Mouse (Mus musculus) MEL (cell line): ENCODE measurements around the gene Tbc1d5. TPM values are rescaled to one million over a fixed set of nuclear protein-coding genes. Genes with fewer than 3 reads are reported as not detected.

Source experiments
- DNase-seq: peaks from one replicate; pipeline ENCODE4 v3.0.0; 2011; ENCODE audit warnings: low read depth, low spot score
- H3K27ac ChIP-seq: 2 replicates; pipeline ENCODE4 v1.5.1; 2012; ENCODE audit warnings: low read depth, mild to moderate bottlenecking, control low read depth, low read length, moderate library complexity; ENCODE audit not compliant: control insufficient read depth
- H3K27me3 ChIP-seq, 2 experiments: fragments of 150-350 bp in 1 of 2; sonication (generic) in 1 of 2; 2 replicates each; pipeline ENCODE4 v1.6.1; 2012; ENCODE audit warnings: low read length in 2 of 2, mild to moderate bottlenecking in 2 of 2, improper control_type of control experiment in 1 of 2, moderate library complexity in 1 of 2; ENCODE audit not compliant: insufficient read depth in 2 of 2, control insufficient read depth in 1 of 2
- H3K36me3 ChIP-seq, 2 experiments: 2 replicates each; pipeline ENCODE4 v1.6.1; 2012 to 2014; ENCODE audit warnings: low read length in 2 of 2, improper control_type of control experiment in 1 of 2, inconsistent platforms in 1 of 2, mild to moderate bottlenecking in 1 of 2; ENCODE audit not compliant: insufficient read depth in 2 of 2, control insufficient read depth in 1 of 2
- H3K4me1 ChIP-seq, 2 experiments: fragments of 150-350 bp in 1 of 2; sonication (generic) in 1 of 2; 2 replicates each; pipeline ENCODE4 v1.6.1; 2012; ENCODE audit warnings: low read length in 2 of 2, improper control_type of control experiment in 1 of 2, mild to moderate bottlenecking in 1 of 2; ENCODE audit not compliant: insufficient read depth in 2 of 2, control insufficient read depth in 1 of 2
- H3K4me3 ChIP-seq, 2 experiments: fragments of 150-350 bp in 1 of 2; sonication (generic) in 1 of 2; 2 replicates each; pipeline ENCODE4 v1.5.1; 2012; ENCODE audit warnings: low read depth in 2 of 2, low read length in 2 of 2, mild to moderate bottlenecking in 2 of 2, moderate library complexity in 2 of 2, control low read depth in 1 of 2, improper control_type of control experiment in 1 of 2; ENCODE audit not compliant: control insufficient read depth in 1 of 2, insufficient read depth in 1 of 2
- H3K79me2 ChIP-seq: 2 replicates; pipeline ENCODE4 v1.6.1; 2012; ENCODE audit warnings: mild to moderate bottlenecking, low read length, moderate library complexity; ENCODE audit not compliant: control insufficient read depth, poor library complexity, insufficient read depth
- H3K9ac ChIP-seq: 2 replicates; pipeline ENCODE4 v1.6.1; 2012; ENCODE audit warnings: low read depth, mild to moderate bottlenecking, control low read depth, low read length, moderate library complexity; ENCODE audit not compliant: control insufficient read depth, poor library complexity, severe bottlenecking
- H3K9me3 ChIP-seq: fragments of 150-350 bp; sonication (generic); replicated peaks from 2 replicates; pipeline ENCODE4 v1.6.1; 2012; ENCODE audit warnings: mild to moderate bottlenecking, low read length, improper control_type of control experiment, moderate library complexity; ENCODE audit not compliant: insufficient read depth
- BHLHE40 ChIP-seq: IDR thresholded peaks from 2 replicates; pipeline ENCODE4 v1.6.1; 2012; ENCODE audit warnings: low read depth, mild to moderate bottlenecking, inconsistent platforms, low read length, improper control_type of control experiment, borderline replicate concordance
- CHD2 ChIP-seq: IDR thresholded peaks from 2 replicates; pipeline ENCODE4 v1.6.1; 2011; ENCODE audit warnings: low read length, improper control_type of control experiment
- E2F4 ChIP-seq: IDR thresholded peaks from 2 replicates; pipeline ENCODE4 v1.6.1; 2011; ENCODE audit warnings: low read depth, low read length, improper control_type of control experiment, borderline replicate concordance
- ELF1 ChIP-seq: IDR thresholded peaks from 2 replicates; pipeline ENCODE4 v1.6.1; 2014; ENCODE audit warnings: low read depth, mild to moderate bottlenecking, inconsistent platforms, low read length, improper control_type of control experiment, moderate library complexity
- ETS1 ChIP-seq: IDR thresholded peaks from 2 replicates; pipeline ENCODE4 v1.6.1; 2012; ENCODE audit warnings: low read depth, mild to moderate bottlenecking, inconsistent platforms, low read length, improper control_type of control experiment, moderate library complexity
- GABPA ChIP-seq: IDR thresholded peaks from 2 replicates; pipeline ENCODE4 v1.6.1; 2012; ENCODE audit warnings: low read depth, mild to moderate bottlenecking, inconsistent platforms, low read length, improper control_type of control experiment, moderate library complexity
- GATA1 ChIP-seq: IDR thresholded peaks from 2 replicates; pipeline ENCODE4 v1.6.1; 2011; ENCODE audit warnings: low read depth, low read length, improper control_type of control experiment
- HCFC1 ChIP-seq: IDR thresholded peaks from 2 replicates; pipeline ENCODE4 v1.6.1; 2012; ENCODE audit warnings: low read depth, mild to moderate bottlenecking, inconsistent platforms, low read length, improper control_type of control experiment, moderate library complexity
- JUND ChIP-seq: IDR thresholded peaks from 2 replicates; pipeline ENCODE4 v1.6.1; 2011; ENCODE audit warnings: low read depth, mild to moderate bottlenecking, improper control_type of control experiment, low read length
- MAFK ChIP-seq: IDR thresholded peaks from 2 replicates; pipeline ENCODE4 v1.6.1; 2011; ENCODE audit warnings: low read depth, mild to moderate bottlenecking, low read length, improper control_type of control experiment, borderline replicate concordance
- MAX ChIP-seq: IDR thresholded peaks from 2 replicates; pipeline ENCODE4 v1.6.1; 2011; ENCODE audit warnings: low read length, improper control_type of control experiment
- NELFE ChIP-seq: IDR thresholded peaks from 2 replicates; pipeline ENCODE4 v1.6.1; 2011; ENCODE audit warnings: low read depth, low read length, improper control_type of control experiment
- NRF1 ChIP-seq: IDR thresholded peaks from 2 replicates; pipeline ENCODE4 v1.6.1; 2014; ENCODE audit warnings: low read depth, mild to moderate bottlenecking, inconsistent platforms, low read length, improper control_type of control experiment, moderate library complexity; ENCODE audit not compliant: poor library complexity, insufficient read depth, severe bottlenecking
- POLR2A ChIP-seq, 2 experiments: IDR thresholded peaks; 2 replicates each; pipeline ENCODE4 v1.6.1; 2011 to 2012; ENCODE audit warnings: low read length in 2 of 2, mild to moderate bottlenecking in 2 of 2, control low read depth in 1 of 2, improper control_type of control experiment in 1 of 2, low read depth in 1 of 2, moderate library complexity in 1 of 2; ENCODE audit not compliant: control insufficient read depth in 1 of 2, insufficient read depth in 1 of 2, poor library complexity in 1 of 2
- RAD21 ChIP-seq: IDR thresholded peaks from 2 replicates; pipeline ENCODE4 v1.6.1; 2011; ENCODE audit warnings: mild to moderate bottlenecking, low read depth, low read length, improper control_type of control experiment
- SIN3A ChIP-seq: IDR thresholded peaks from 2 replicates; pipeline ENCODE4 v1.6.1; 2012; ENCODE audit warnings: low read length, improper control_type of control experiment, inconsistent platforms
- USF1 ChIP-seq: IDR thresholded peaks from 2 replicates; pipeline ENCODE4 v1.6.1; 2014; ENCODE audit warnings: low read depth, mild to moderate bottlenecking, inconsistent platforms, low read length, improper control_type of control experiment, moderate library complexity
- USF2 ChIP-seq, 2 experiments: IDR thresholded peaks; 2 replicates each; pipeline ENCODE4 v1.6.1; 2011 to 2012; ENCODE audit warnings: improper control_type of control experiment in 2 of 2, low read length in 2 of 2, borderline replicate concordance in 1 of 2, inconsistent platforms in 1 of 2, low read depth in 1 of 2, mild to moderate bottlenecking in 1 of 2; ENCODE audit not compliant: insufficient read depth in 1 of 2
- ZC3H11A ChIP-seq: IDR thresholded peaks from 2 replicates; pipeline ENCODE4 v1.6.1; 2012; ENCODE audit warnings: low read depth, mild to moderate bottlenecking, inconsistent platforms, low read length, improper control_type of control experiment
- ZMIZ1 ChIP-seq: IDR thresholded peaks from 2 replicates; pipeline ENCODE4 v1.6.1; 2012; ENCODE audit warnings: low read depth, mild to moderate bottlenecking, inconsistent platforms, low read length, improper control_type of control experiment, moderate library complexity
- polyA plus RNA-seq, 2 experiments: library from polyadenylated mRNA; stranded (reverse) in 1 of 2; unstranded in 1 of 2; fragments of >175 nt in 1 of 2; fragments of >200 nt in 1 of 2; gene quantifications; 2 replicates each; pipeline versions ENCODE4 v1.2.1 to v1.2.4; 2012; ENCODE audit warnings: low replicate concordance in 2 of 2, low read depth in 1 of 2; ENCODE audit not compliant: insufficient read length in 2 of 2, insufficient read depth in 1 of 2, missing spikeins in 1 of 2
- total RNA-seq: library from RNA; depleted of rRNA; stranded (reverse); fragments of 300-350 nt; gene quantifications from 2 replicates; pipeline ENCODE4 v1.2.3, GENCODE M21; 2012

The Tbc1d5 gene
- total and polyA plus RNA-seq, 3 experiments: 5.4 to 116 (median 8.2) TPM

- Histone ChIP-seq H3K9ac (no peak overlapping the region), H3K27me3 (no peaks in the 10 kb centered on the region), H3K4me1 (peaks cover 0 to 7% of the 10 kb centered on the region in 2 experiments; a peak in 2 of 4 replicates), H3K4me3 (no peak overlapping the region), H3K79me2 (no peaks in the 10 kb centered on the region), H3K36me3 (peaks cover 0 to 2% of the 10 kb centered on the region in 2 experiments; a peak in 1 of 4 replicates), H3K9me3 (no peaks in the 10 kb centered on the region), H3K27ac (no peak overlapping the region)
- TF ChIP-seq BHLHE40 (no peak), ZC3H11A (no peak), POLR2A (IDR thresholded peaks at IDR 0.05; ENCODE audit: control insufficient read depth in 1 of 2, insufficient read depth in 1 of 2, low read depth in 1 of 2, low read length in 2 of 2, poor library complexity in 1 of 2) (no peak), NELFE (no peak), MAX (no peak), CHD2 (no peak), ELF1 (no peak), ETS1 (no peak), RAD21 (no peak), USF1 (no peak), JUND (no peak), NRF1 (no peak), SIN3A (no peak), GATA1 (no peak), E2F4 (no peak), MAFK (no peak), USF2 (IDR thresholded peaks at IDR 0.05; ENCODE audit: borderline replicate concordance in 1 of 2, insufficient read depth in 1 of 2, low read depth in 1 of 2, low read length in 2 of 2) (no peak), HCFC1 (no peak)
- no peak for DNase-seq
These were observed 270.4 kb downstream of the Tbc1d5 start for GRCm38 (mm10) chr17:50908568-50909335.

GRCm38 (mm10) chr17:50908160-50908559 is 271.0 kb downstream of the Tbc1d5 start:
- Histone ChIP-seq H3K27ac (no peak overlapping the region), H3K9ac (no peak overlapping the region), H3K27me3 (no peaks in the 10 kb centered on the region), H3K36me3 (peaks cover 0 to 2% of the 10 kb centered on the region in 2 experiments; a peak in 1 of 4 replicates), H3K79me2 (no peaks in the 10 kb centered on the region), H3K9me3 (no peaks in the 10 kb centered on the region), H3K4me1 (peaks cover 0 to 7% of the 10 kb centered on the region in 2 experiments; a peak in 2 of 4 replicates), H3K4me3 (no peak overlapping the region)
- no peak for DNase-seq
- no peak for TF ChIP-seq GABPA
- no peak for TF ChIP-seq ZMIZ1
